Mouse (Mus musculus) spleen, adult 2 months (tissue): ENCODE results near the gene Rimbp3.

Source experiments
- CTCF ChIP-seq: fragments of 200-500 bp; IDR thresholded peaks from 2 replicates; pipeline ENCODE4 v1.5.1; 2011; ENCODE audit warnings: mild to moderate bottlenecking, inconsistent platforms; ENCODE audit not compliant: insufficient read depth, insufficient read length, insufficient replicate concordance; ENCODE audit errors: extremely low read depth
- POLR2A ChIP-seq: fragments of 200-500 bp; IDR thresholded peaks from 2 replicates; pipeline ENCODE4 v1.6.1; 2011; ENCODE audit warnings: low read depth, low read length, inconsistent platforms

- TF ChIP-seq POLR2A: no peak
- no peak for TF ChIP-seq CTCF
Measured at GRCm38 (mm10) chr16:17167179-17167578, 41.2 kb upstream of the Rimbp3 start.
